Mouse (Mus musculus) large intestine, adult 2 months (tissue): Measurements from ENCODE around the gene Prelp. TPM values are rescaled to one million over a fixed set of nuclear protein-coding genes. Genes with fewer than 3 reads are reported as not detected.
A peak's percentile ranks its signal among the peaks of the same experiment; 100 is the strongest.
"Not testable (repeated sequence)": the region's sequence is repeated elsewhere in the genome, so short reads cannot be mapped to it uniquely, and the experiment has no call there.

Experiments
- DNase-seq: peaks from one replicate; pipeline ENCODE4 v3.0.0-alpha.2; 2012; ENCODE audit warnings: low read depth, low spot score
- WGBS: fragments of 180-500 bp; shearing (Covaris S2); methylation state at CpG from one replicate; pipeline ENCODE4 v1.1.7; 2018; 5-methylcytosine and 5-hydroxymethylcytosine counted together
- polyA plus RNA-seq: library from polyadenylated mRNA; depleted of rRNA; stranded (reverse); fragments of >200 nt; gene quantifications from 2 replicates; pipeline ENCODE4 v1.2.3, GENCODE M21; 2012; rRNA removed

Prelp gene
- polyA plus RNA-seq, result 26.8 and 27.0 TPM in 2 replicates

- no peak for DNase-seq
- WGBS, result 8% methylated on average over 8 of the region's 8 CpGs
Observed at GRCm38 (mm10) chr1:133921304-133921751, at the start of gene Prelp. Prelp (minus strand) TSS chr1:133921414.

GRCm38 (mm10) chr1:133969427-133969826 lies 48.2 kb upstream of the Prelp start:
- WGBS, result 91% methylated on average over 8 of the region's 8 CpGs

GRCm38 (mm10) chr1:133968788-133969325 lies 47.6 kb upstream of the Prelp start:
- WGBS, result 33% methylated on average over 4 of the region's 4 CpGs
- DNase-seq, result no peak

More at GRCm38 (mm10) chr1:133969427-133969826, 48.2 kb upstream of the Prelp start:
- no peak for DNase-seq

- no peak for DNase-seq
- 79% methylated on average over 7 of the region's 7 CpGs for WGBS
Observed at GRCm38 (mm10) chr1:133967481-133968017, 46.3 kb upstream of the Prelp start.

- DNase-seq, result no peak
- 52% methylated on average over 2 of the region's 2 CpGs for WGBS
Observed at GRCm38 (mm10) chr1:133966044-133966443, 44.8 kb upstream of the Prelp start.

- DNase-seq, result no peak
- 46% methylated on average over 5 of the region's 5 CpGs for WGBS
Observed at GRCm38 (mm10) chr1:133965298-133965697, 44.1 kb upstream of the Prelp start.

GRCm38 (mm10) chr1:133964742-133965141 lies 43.5 kb upstream of the Prelp start:
- 72% methylated on average over 5 of the region's 5 CpGs for WGBS
- DNase-seq, result no peak

GRCm38 (mm10) chr1:133963578-133963977 lies 42.4 kb upstream of the Prelp start:
- not testable (repeated sequence) for DNase-seq
- 95% methylated on average over 1 of the region's 1 CpGs for WGBS

- DNase-seq, result not testable (repeated sequence)
- WGBS, result 87% methylated on average over 3 of the region's 3 CpGs
Observed at GRCm38 (mm10) chr1:133963128-133963527, 41.9 kb upstream of the Prelp start.

- WGBS, result 20% methylated on average over 18 of the region's 18 CpGs
- peak; percentile 21 for DNase-seq
Observed at GRCm38 (mm10) chr1:133961281-133962134, 40.3 kb upstream of the Prelp start.

- 64% methylated on average over 5 of the region's 5 CpGs for WGBS
- no peak for DNase-seq
Observed at GRCm38 (mm10) chr1:133959521-133959920, 38.3 kb upstream of the Prelp start.

GRCm38 (mm10) chr1:133954009-133954408 lies 32.8 kb upstream of the Prelp start:
- DNase-seq, result no peak
- WGBS, result 58% methylated on average over 2 of the region's 2 CpGs

GRCm38 (mm10) chr1:133953261-133953742 lies 32.1 kb upstream of the Prelp start:
- no peak for DNase-seq
- WGBS, result 60% methylated on average over 9 of the region's 9 CpGs

GRCm38 (mm10) chr1:133951598-133951997 lies 30.4 kb upstream of the Prelp start:
- 65% methylated on average over 6 of the region's 6 CpGs for WGBS
- no peak for DNase-seq

GRCm38 (mm10) chr1:133950061-133950782 lies 29.0 kb upstream of the Prelp start:
- no peak for DNase-seq
- 27% methylated on average over 7 of the region's 7 CpGs for WGBS

- no peak for DNase-seq
- 95% methylated on average over 3 of the region's 3 CpGs for WGBS
Observed at GRCm38 (mm10) chr1:133945106-133945505, 23.9 kb upstream of the Prelp start.

- WGBS, result 85% methylated on average over 3 of the region's 3 CpGs
- DNase-seq, result no peak
Observed at GRCm38 (mm10) chr1:133941904-133942303, 20.7 kb upstream of the Prelp start.

GRCm38 (mm10) chr1:133941158-133941860 lies 20.1 kb upstream of the Prelp start:
- 76% methylated on average over 11 of the region's 11 CpGs for WGBS
- no peak for DNase-seq

- no peak for DNase-seq
- WGBS, result 84% methylated on average over 3 of the region's 3 CpGs
Observed at GRCm38 (mm10) chr1:133940481-133941092, 19.4 kb upstream of the Prelp start.
